Mouse (Mus musculus): ENCODE data around the gene Cenpp. TPM values are rescaled to one million over a fixed set of nuclear protein-coding genes. Genes with fewer than 3 reads are reported as not detected.
A peak's percentile ranks its signal among the peaks of the same experiment; 100 is the strongest.
"Not testable (repeated sequence)": the region's sequence is repeated elsewhere in the genome, so short reads cannot be mapped to it uniquely, and the experiment has no call there.

Gene Cenpp
- total RNA-seq, 2 experiments from 2014 or later, result 0.79 to 1.2 TPM

GRCm38 (mm10) chr13:49608589-49609322 lies 43.8 kb downstream of the Cenpp start:
- DNase-seq (ENCODE audit: low spot score in 2 of 2), result no peak

GRCm38 (mm10) chr13:49607714-49608113 lies 44.9 kb downstream of the Cenpp start, which contains the start of gene Ogn:
TSS of gene Ogn (plus strand) at chr13:49608046.
- DNase-seq (ENCODE audit: low spot score in 2 of 2), result no peak

- no peak for DNase-seq (ENCODE audit: low spot score in 2 of 2)
These were observed 49.0 kb downstream of the Cenpp start for GRCm38 (mm10) chr13:49603603-49604002.

GRCm38 (mm10) chr13:49602541-49602940 lies 50.0 kb downstream of the Cenpp start:
- not testable (repeated sequence) for DNase-seq (ENCODE audit: low spot score in 2 of 2)

GRCm38 (mm10) chr13:49586062-49586461 lies 66.5 kb downstream of the Cenpp start:
- no peak for DNase-seq (ENCODE audit: low spot score in 2 of 2)

- no peak for DNase-seq (ENCODE audit: low spot score in 2 of 2)
These were observed 68.1 kb downstream of the Cenpp start for GRCm38 (mm10) chr13:49584307-49585005.

GRCm38 (mm10) chr13:49583859-49584258 lies 68.7 kb downstream of the Cenpp start:
- DNase-seq (ENCODE audit: low spot score in 2 of 2), result no peak

- DNase-seq (ENCODE audit: low spot score in 2 of 2), result no peak
These were observed 70.7 kb downstream of the Cenpp start, which contains the start of gene Omd for GRCm38 (mm10) chr13:49581541-49582530. TSS of gene Omd (plus strand) at chr13:49582462.

GRCm38 (mm10) chr13:49571418-49571817 lies 81.2 kb downstream of the Cenpp start:
- DNase-seq (ENCODE audit: low spot score in 2 of 2), result no peak

- DNase-seq (ENCODE audit: low spot score in 2 of 2), result no peak
These were observed 82.2 kb downstream of the Cenpp start for GRCm38 (mm10) chr13:49570371-49570770.

- no peak for DNase-seq (ENCODE audit: low spot score in 2 of 2)
These were observed 88.2 kb downstream of the Cenpp start for GRCm38 (mm10) chr13:49564347-49564746.

- no peak for DNase-seq (ENCODE audit: low spot score in 2 of 2)
These were observed 91.7 kb downstream of the Cenpp start for GRCm38 (mm10) chr13:49560886-49561285.

GRCm38 (mm10) chr13:49559185-49559584 lies 93.4 kb downstream of the Cenpp start:
- DNase-seq (ENCODE audit: low spot score in 2 of 2), result peak in 1 of 2 experiments; percentile 2

- no peak for DNase-seq (ENCODE audit: low spot score in 2 of 2)
These were observed 95.7 kb downstream of the Cenpp start for GRCm38 (mm10) chr13:49556924-49557323.

- DNase-seq (ENCODE audit: low spot score in 2 of 2), result no peak
These were observed 96.4 kb downstream of the Cenpp start for GRCm38 (mm10) chr13:49556203-49556602.

GRCm38 (mm10) chr13:49554519-49554918 lies 98.1 kb downstream of the Cenpp start:
- DNase-seq (ENCODE audit: low spot score in 2 of 2), result no peak

GRCm38 (mm10) chr13:49549616-49550015 lies 103.0 kb downstream of the Cenpp start:
- no peak for DNase-seq (ENCODE audit: low spot score in 2 of 2)

GRCm38 (mm10) chr13:49547563-49548150 lies 104.9 kb downstream of the Cenpp start:
- DNase-seq (ENCODE audit: low spot score in 2 of 2), result no peak

- no peak for DNase-seq (ENCODE audit: low spot score in 2 of 2)
These were observed 106.1 kb downstream of the Cenpp start for GRCm38 (mm10) chr13:49546517-49546916.

- DNase-seq (ENCODE audit: low spot score in 2 of 2), result no peak
These were observed 106.9 kb downstream of the Cenpp start for GRCm38 (mm10) chr13:49545646-49546045.

- DNase-seq (ENCODE audit: low spot score in 2 of 2), result no peak
These were observed 108.3 kb downstream of the Cenpp start, which contains the start of gene Aspn for GRCm38 (mm10) chr13:49544279-49544678. TSS of gene Aspn (plus strand) at chr13:49544443.
